Mouse (Mus musculus) MN1 (cell line): ENCODE results near the gene Dmxl2.

Source experiments
- DNase-seq: peaks from one replicate; pipeline ENCODE4 v3.0.0-alpha.2; 2016; ENCODE audit warnings: low spot score

Gene Dmxl2

GRCm38 (mm10) chr9:54499291-54499690, 2.1 kb downstream of the Dmxl2 start:
- no peak for DNase-seq

GRCm38 (mm10) chr9:54490431-54490830, 11.0 kb downstream of the Dmxl2 start:
- DNase-seq: no peak

GRCm38 (mm10) chr9:54489599-54489998, 11.8 kb downstream of the Dmxl2 start:
- no peak for DNase-seq

DNA sequence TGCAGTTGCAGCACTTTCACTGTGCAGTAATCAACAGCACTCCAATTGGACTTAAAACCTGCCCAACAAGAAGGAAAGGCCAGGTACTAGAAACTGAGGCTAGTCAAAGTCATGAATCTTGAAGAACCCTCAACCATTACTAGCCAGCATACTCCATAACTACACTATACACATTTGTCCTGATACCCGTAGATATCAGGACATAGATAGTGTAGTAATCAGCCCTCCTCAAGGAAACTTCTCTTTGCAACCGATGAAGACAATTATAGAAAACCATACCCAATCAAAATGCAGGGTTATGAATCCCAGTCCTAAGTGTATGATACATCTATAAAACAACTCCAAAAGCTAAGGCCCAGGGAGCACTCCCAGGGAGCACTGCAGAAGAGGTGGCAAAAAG, 16.5 kb downstream of the Dmxl2 start:
- no peak for DNase-seq

- DNase-seq: no peak
Observed at GRCm38 (mm10) chr9:54483215-54483614, 18.2 kb downstream of the Dmxl2 start.

DNA sequence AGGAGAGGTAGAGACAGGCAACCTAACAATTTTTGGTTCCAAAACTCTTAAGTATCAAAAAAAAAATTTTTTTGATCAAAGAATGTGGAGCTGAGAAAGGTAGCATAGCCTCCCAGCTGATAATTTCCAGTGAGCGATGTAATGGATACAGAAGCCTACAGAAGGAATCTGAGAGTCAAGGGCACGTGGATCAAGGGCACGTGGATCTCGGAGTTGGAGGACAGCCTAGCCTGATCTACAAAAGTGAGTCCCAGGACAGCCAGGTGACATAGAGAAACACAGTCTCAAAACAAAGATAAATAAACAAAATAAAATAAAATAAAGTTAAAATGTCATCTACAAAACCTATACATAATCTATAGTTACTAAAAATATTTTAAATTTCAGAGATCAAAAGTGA, 18.7 kb downstream of the Dmxl2 start:
- no peak for DNase-seq

- no peak for DNase-seq
Observed at GRCm38 (mm10) chr9:54479054-54479453, 22.4 kb downstream of the Dmxl2 start.

DNA sequence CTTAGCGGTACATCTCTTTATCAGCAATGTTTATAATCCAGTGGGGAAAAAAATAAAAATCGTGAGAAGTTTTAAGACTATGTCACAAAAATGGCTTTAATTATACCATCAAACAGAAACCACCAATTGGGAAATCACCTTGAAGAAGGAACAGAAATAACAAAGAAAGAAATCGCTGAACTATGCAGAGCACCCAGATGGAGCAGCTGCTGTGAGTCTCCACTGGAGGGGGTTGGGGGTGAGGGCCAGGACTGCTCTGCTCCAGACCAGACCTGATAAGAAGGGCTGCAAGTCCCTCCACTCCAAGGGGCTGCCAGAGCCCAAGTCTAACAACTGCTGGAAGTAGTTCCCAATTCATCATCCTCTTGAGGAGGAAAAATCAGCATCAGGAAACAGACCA, 23.3 kb downstream of the Dmxl2 start:
- DNase-seq: no peak

DNA sequence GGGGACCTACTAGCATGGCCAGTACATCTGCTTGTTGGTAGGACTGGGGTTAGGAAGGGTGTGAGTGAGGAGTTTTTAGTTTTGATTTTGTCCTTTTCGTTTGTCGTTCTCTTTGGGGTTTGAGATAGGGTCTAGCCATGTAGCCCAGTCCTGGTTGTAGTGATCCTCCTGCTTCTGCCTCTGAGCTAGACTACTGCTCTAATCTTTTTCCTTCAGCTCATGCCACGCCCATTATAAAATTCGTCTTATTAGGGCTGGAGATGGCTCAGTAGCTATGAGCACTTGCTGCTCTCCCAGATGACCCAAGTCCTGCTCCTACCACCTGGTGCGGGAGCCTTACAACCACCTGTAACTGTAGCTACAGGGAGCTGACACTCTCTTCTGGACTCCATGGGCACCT, 26.9 kb downstream of the Dmxl2 start:
- DNase-seq: no peak

DNA sequence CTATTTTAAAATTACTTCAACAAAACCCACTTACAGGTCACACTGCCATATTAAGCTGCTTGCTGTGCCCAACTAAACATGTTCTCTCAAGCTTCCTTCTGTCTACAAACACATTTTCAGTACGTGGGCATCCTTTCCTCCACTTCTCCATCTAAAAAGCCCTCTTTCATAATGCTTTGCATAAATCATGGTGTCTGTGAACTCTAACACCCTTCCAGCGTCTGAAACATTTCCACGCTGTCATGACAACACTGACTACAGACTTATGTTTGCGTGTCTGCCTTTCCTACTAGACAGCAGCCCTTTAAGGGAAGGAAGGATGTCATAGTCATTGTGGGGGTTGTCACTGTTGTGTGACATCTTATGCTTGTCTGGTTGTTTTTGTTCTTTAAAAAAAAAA, 27.4 kb downstream of the Dmxl2 start:
- DNase-seq: no peak

- DNase-seq: no peak
Observed at GRCm38 (mm10) chr9:54472784-54473183, 28.6 kb downstream of the Dmxl2 start.

GRCm38 (mm10) chr9:54469339-54469738, 32.1 kb downstream of the Dmxl2 start:
- no peak for DNase-seq

DNA sequence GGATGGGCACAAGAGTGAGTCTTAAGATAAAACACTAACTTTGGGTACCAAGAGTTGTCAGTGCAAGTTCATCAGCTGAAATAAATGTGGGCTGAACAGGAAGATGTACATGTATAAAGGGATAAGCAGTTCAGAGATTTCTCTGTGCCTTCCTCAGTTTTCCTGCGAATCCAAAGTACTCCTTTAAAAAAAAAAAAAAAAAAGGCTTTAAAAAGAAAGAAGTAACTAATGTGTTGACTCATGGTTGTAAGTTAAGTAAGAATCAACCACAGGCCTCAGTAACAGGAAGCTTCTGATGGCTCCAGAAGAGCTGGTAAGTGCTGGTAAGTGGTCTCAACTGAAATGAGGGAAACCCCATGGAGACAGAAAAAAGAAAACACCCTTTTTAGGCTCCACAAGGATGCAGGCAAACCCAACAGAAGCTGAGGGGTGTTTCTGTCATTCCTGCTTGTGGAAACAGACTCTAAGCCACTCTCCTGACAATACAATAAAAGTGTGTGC, 33.9 kb downstream of the Dmxl2 start:
- no peak for DNase-seq

DNA sequence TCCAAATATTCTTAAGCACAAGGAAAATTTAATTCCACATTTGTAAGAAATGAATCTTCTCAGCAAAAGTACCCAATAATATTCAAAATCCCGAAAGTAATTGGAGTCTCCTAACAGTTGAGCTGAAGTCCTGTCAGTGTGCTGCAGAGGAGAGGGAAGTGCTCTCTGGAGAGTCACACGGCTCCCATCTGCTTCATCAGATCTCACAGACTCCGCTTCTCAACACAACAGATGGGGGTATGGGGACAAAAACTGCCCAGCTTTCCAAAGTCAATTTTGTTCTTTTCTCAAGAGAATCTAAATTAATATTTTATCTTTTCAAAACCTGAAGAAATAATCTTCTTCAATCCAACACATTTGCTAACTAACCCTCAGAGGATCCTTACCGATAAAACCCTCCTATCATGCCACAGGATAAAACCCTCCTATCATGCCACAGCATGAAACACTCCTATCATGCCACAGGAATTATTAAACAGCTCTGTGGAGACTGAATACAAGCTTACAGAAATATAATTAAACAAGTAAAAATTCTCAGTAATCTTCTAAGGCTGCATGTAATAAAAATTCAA, 37.9 kb downstream of the Dmxl2 start:
- no peak for DNase-seq

DNA sequence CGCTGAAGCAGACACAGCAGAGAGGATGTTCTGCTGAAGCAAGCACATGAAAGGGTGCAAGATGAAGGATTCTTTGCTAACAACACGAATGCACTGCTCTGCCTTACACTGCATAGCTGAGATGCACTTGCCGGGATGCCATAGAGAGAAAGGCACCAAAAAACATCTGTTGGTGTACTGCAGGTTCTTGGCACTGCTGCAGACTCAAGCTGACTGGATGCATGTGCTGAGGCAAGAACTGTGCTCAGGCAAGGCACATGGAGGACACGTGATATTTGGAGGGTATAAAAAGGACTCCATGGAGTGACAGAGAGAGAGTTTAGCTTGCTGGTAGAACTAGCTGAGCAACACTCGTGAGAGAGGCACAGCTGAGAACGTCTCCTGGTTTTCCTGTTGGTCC, 62.4 kb downstream of the Dmxl2 start:
- no peak for DNase-seq

GRCm38 (mm10) chr9:54438246-54438645, 63.2 kb downstream of the Dmxl2 start:
- peak; percentile 28 for DNase-seq

DNA sequence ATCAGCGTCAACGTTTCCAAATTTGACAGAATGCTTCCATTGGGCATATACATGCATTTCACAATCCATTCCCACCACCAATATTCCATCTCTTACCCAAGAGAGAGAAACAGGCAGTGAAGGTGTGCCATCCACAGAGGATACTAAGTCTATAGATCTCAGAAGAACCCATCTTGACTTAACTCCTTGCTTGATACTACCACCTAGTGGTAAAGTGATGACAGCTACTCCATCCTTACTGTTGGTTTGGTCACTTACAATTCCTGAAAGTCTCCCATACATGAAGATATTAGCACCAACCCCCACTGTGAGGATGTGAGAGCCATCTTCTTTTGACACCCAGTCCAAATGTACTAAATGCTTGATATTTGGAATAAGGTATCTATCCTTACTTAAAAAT, 85.2 kb downstream of the Dmxl2 start:
- DNase-seq: no peak

GRCm38 (mm10) chr9:54356756-54357155, 144.7 kb downstream of the Dmxl2 start:
- no peak for DNase-seq

GRCm38 (mm10) chr9:54342026-54342425, 159.4 kb downstream of the Dmxl2 start:
- no peak for DNase-seq

DNA sequence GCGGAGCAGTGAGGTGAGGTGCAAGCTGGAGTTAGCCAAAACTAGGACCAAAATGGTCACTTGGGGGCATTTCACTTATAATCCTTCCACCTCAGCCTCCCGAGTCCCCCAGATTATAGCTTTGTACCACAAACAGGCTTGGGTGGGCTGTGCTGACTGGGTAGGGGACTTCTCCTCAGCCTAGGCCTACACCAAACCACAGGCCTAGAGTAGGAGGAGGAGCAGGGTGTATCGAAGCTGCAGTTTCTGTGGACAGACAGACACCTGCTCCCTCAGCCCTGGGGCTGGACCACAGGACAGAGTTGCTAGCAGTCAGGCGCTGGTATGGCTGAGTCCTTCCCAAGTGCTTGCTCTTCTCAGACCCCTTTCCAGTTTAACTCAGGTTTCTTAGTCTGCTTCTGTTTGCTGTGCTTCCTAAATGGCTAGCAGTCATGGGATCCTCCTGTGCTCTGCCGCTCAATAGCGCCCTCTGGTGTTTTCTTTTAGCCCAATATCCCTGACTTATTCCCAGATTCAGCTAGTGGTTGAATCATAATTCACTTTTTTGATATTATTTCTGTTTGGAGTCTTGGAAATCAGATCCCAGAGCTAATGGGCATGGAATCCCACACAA, 164.8 kb downstream of the Dmxl2 start:
- peak; percentile 47 for DNase-seq

- DNase-seq: no peak
Observed at GRCm38 (mm10) chr9:54335582-54335981, 165.8 kb downstream of the Dmxl2 start.

DNA sequence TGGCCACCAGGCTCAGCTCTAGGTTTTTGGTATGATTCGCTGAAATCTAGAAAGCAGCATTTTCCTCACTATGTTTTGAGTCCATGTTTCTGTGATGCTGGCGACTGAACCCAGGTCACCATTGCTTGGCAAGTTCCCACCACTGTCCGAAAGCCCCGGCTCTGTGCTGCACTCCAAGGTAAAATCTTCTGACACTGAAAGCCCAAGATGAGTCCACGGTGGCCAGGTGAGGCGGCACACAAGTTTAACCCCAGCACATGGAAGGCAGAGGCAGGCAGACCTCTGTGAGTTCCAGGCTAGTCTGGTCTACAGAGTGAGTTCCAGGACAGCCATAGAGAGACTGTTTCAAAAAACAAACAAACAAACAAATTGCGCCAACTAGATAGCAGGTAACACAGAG, 172.2 kb downstream of the Dmxl2 start:
- DNase-seq: no peak

- DNase-seq: no peak
Observed at GRCm38 (mm10) chr9:54323456-54323855, 178.0 kb downstream of the Dmxl2 start.

- DNase-seq: no peak
Observed at GRCm38 (mm10) chr9:54316363-54316762, 185.1 kb downstream of the Dmxl2 start.
